Mouse (Mus musculus) gastrocnemius, adult 8-10 months (tissue): Measurements from ENCODE around the gene Nacc2. TPM values are rescaled to one million over a fixed set of nuclear protein-coding genes. Genes with fewer than 3 reads are reported as not detected.

Source experiments
- DNase-seq, 2 experiments: peaks; one replicate each; pipeline ENCODE4 v3.0.0; 2022; ENCODE audit warnings: low spot score in 2 of 2
- total RNA-seq, 4 experiments: library from RNA; stranded (reverse); gene quantifications; 2 replicates each; pipeline ENCODE4 v1.2.4; 2022

Nacc2 gene
- total RNA-seq, 4 experiments from 2014 or later: 20.9 to 25.5 (median 22.8) TPM

DNA sequence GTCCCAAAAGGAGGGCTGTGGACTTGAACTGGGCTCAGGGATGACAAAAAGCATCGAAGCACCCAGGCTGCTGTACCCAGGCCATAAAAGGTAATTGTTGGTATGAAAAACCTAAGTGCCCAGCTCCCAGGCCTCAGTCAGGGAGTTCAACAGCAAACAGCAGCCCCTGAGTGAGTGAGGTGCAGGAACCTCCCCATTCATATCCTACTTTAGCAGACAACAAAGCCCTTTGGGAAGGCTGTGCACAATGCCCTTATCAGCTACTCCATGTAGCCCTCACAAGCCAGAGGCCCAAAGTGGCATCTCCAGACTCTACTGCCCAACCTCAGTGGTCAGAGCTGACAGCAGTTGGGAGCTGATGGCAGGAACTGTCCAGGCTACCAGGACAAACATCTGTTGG, 23.2 kb downstream of the Nacc2 start:
- no peak for DNase-seq

DNA sequence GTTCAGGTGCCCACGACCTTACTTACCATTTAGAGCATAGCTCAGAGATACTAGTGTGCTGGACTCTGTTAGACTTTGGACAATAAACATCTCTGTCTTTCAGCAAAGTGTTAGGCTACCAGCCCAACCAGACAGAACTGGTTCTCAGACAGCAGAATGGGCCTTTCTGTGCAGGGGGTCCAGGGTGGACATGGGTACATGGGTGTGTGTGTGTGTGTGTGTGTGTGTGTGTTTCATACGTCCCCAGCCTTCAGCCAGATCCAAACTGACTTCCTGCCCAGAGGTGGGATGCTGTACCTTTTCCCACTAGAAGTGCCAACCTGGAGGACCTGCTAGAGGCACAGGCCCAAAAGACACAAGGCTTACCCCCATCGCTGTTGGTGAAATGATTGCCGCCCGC, 23.8 kb downstream of the Nacc2 start:
- DNase-seq: no peak

DNA sequence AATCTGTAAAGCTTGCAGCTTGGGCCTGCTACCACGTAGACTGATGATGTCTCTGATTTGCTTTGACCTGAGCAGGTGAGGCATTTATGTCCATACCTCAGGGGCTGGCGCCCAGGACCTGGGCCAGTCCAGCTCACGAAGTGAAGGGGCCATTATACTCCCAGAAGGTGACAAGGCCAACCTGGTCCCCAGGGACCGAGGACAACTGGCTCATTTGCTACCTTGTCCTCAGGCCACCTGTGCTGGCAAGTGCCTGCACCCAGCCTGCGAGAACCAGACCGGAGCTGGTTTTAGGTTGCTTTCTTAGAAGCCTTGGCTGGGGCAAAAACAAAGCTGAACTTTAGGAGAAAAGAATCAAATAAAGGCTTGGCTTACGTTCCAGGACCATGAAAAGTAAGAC, 29.1 kb downstream of the Nacc2 start:
- DNase-seq: no peak

DNA sequence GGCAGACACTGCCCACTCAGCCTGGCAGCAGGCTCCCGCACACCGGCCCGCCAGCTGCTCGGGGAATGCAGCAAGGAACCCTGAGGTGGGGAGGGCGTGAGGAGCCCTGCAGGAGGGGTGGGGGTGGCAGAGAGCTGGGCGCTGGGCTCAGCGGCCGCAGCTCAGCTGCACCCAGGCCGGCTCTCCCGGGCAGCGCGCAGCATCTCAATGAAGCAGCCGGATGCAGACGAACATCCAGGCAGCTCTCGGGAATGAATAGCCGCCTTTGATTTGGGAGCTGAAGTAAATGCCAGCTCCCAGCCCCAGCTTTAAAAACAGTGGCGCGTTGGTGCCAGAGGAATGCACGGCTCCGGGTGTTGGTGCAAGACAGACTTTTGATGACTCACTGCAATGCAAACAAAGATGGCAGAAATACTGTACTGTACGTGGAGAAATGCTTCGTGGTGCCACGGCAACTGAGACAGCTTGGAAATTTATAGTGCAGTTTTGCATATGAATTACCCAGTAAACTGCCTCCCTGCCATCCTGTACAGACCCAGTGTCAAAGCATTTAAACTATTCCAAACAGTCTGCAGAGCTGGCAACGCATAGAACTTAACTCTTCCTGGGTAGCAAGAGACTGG, 31.1 kb downstream of the Nacc2 start:
- DNase-seq: no peak

DNA sequence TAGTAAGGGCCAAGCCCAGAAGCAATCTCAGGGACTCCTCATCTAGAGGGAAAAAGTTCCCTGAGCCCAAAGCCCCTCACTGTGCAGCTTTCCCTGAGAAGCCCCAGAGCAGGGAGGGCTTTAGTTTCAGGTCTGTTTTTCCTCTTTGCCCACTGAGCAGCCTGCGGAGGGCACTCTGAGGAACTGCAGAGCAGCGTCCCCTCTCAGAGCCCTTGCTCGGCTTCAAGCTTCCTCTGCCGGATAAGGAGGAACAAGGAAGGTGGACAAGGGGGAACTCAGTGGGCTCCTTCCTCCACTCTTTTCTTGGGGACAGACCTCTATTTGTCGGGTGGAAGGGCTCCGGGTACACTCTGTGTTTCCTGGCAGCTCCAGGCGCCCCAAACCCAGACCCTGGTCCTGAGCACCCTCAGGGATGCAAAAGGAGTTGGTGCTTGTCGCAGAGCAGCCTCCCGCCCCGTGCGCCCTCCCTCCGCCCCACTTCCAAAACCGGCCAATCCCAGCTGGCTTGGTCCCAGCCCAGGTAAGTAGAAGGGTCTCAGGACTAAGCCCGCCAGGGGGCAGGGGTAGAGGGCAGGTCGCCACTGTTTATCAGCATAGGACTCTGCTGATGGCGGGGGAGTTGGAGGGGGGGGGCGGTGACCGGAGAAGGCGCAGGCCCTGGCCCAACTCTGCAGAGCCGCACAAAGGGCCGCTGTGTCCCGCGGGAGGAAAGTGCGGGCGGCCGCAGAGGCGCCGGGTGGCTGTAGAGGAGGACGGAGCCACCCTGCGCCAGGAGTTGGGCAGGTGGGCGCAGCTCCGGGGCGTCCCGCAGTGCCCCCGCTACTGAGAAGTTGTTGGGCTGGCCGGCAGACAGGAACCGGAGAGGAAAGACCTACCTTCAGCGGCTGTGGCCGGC, 31.9 kb downstream of the Nacc2 start:
- no peak for DNase-seq

DNA sequence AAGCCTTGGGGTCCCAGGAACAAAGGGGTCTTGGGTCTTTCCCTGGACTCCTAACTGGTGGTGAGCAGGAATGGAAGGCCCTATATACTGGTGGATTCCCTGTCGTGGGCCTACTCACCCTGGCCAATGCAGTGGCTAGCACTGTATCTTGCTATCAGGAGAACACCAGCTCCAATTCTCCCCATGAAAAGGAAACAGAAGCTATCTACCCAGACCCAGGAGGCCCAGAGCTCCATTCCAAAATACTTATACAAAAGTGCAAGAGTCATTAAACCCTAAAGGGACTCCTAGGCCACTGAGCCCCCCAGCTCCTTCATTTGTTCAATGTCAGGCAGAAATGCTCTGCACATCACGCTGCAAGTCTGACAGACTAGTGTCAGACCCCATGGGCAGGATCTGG, 34.0 kb downstream of the Nacc2 start:
- DNase-seq: no peak

DNA sequence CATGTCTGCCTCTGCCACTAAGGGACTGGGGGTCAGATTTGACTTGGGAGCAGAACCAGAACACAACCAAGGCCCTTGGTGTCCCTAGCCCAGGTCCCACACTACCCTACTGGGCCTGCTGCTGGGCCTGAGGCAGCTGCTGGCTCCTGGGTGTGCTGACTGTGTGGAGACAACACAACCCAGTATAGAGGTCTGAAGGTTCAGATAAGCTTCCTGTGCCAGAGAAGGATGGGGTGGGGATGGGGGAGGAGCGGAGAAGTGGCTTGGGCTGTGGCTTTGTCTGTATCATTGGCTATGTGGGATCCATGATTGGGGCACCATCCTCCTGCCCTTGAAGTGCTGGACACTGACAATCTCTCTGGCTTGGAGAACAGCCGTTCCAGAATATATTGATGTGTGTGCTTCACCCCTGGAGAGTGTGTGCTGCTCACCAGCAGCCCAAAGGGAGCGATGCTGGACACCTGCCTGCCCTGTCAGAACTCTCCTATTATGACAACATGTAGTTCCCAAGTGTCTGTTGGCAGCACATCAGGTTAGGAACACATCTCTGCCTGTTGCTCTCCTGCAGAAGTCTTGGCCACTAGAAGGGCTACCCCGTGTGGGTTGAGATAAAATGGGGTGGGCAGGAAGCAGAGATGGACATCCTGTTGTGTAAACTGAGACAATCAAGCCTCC, 36.0 kb downstream of the Nacc2 start:
- DNase-seq: no peak

DNA sequence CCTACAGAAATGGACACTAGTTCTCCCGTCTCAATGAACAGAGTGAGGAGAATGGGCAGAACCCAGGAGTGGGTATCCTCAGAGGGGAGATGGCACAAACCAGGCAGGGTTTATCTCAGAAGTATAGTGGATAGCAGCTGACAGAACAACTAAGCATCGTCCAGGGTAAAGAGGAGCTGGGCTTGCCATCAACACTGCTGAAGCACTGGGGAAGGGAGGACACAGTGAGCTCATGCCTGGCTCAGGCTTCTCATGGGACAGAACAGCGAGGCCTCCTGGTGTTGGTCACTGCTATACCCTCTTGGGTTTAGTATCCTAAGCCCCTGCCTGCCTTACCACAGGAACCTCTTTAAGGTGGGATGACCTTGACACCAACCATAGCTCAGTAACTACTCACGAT, 36.5 kb downstream of the Nacc2 start:
- no peak for DNase-seq

DNA sequence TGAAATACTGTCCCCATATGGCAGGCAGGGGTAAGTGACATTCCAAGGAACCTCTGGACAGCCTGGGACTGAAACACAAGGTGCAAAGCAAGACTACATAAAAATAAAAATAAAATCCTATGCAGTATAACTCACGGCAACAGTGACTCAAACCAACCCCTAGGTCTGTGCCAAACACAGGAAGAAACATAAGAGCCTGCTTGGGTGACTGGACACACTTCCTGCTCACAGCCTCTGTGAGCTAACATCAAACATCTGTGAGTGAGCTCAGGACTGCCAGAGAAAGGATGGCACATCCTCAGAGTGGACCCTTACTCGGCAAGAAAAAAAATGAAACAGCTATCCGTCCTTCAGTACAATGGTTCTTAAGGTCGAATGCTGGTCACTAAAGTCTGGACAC, 40.1 kb downstream of the Nacc2 start:
- DNase-seq: no peak

DNA sequence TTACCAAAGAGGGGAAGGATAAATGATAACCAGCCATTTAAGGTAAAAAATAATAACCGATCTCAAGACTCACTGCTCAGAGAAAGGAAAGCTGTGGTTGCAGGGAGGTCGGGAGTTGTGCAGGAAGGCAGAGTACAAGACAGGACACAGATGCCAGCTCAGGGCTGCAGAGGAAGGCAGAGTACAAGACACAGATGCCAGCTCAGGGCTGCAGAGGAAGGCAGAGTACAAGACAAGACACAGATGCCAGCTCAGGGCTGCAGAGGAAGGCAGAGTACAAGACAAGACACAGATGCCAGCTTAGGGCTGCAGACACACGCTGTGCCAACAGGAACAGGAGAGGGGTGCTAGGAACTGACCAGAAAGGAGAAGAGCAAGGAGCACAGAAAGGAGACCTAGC, 42.2 kb downstream of the Nacc2 start:
- no peak for DNase-seq

DNA sequence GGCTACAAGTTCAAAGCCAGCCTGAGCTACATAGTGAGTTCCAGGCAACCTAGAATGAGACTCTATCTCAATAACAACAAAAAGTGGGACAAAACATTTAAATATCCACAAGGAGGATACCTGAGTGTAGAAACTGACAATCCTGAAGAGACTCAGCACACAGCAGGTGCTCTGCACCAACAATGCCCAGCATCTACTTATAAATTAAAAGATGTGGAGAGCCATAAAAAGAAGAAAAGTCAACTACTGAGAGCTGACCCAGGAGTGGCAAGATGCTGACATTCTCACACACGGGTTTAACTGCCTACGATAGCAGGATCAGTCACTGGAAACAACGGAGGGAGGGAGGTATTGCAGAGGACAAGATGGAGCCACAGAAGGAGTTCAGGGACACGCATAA, 43.6 kb downstream of the Nacc2 start:
- DNase-seq: no peak

DNA sequence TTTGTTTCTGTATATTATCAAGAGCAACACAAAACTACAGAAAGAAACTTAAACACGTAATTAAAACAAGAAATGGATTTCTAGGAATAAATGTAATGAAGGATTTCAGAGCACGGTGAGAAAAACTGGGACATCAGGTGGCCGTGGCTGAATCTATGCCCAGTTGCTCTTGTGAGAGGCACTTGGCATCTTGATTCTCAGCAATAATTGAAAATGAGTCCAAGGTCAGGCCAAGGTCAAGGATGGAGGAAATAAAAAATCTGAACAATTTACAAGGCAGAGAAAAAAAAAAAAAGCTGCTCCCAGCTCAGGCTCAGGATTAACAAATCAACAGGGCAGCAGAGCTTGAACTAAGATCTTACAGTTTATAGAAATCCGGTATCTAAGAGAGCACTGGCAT, 46.0 kb downstream of the Nacc2 start:
- DNase-seq: no peak

DNA sequence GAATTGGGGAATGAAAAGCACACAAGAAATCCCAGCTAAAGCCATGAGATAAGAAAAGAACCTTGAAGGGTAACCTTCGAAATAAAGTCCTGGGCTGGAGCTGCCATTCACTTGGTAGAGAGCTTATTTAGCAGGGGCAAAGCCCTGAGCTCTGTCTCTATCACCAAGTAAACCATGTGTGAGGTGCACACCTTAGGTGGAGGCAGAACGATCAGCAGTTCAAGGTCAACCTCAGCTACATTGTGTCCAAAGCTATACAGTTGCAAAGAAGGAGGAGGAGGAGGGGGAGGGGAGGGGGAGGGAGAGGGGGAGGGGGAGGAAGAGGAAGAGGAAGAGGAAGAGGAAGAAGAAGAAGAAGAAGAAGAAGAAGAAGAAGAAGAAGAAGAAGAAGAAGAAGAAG, 46.9 kb downstream of the Nacc2 start:
- DNase-seq: no peak

DNA sequence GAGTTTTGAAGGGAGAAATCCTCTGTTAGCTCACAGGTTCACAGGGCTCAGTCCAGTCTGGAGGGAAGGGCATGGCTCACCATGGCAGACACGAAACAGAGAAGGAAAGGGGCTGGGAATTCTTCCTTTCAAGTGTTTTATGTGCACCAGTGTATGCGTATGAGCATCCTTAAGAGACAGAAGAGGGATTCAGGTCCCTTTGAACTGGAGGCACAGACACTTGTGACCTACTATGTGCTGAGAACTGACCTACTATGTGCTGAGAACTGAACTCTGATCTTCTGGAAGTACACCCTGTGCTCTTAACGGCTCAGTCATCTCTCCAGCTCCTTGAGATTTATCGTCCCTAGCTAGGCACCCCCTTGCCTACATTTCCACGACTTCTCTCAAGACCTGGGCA, 48.5 kb downstream of the Nacc2 start:
- DNase-seq: no peak

DNA sequence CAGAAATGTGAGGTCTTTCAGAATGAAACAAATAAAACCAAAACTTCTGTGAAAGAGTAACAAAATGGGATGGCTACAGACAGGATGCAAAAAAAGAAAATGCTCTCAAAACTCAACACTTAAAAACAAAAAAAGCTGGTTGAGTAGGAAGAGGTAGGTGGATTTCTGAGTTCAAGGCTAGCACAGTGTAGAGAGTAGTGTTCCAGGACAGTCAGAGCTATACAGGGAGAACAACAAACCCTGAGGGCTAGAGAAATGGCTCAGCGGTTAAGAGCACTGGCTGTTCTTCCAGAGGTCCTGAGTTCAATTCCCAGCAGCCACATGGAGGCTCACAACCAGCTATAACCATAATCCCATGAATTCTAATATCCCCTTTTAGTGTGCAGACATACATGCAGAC, 54.4 kb downstream of the Nacc2 start:
- DNase-seq: no peak

DNA sequence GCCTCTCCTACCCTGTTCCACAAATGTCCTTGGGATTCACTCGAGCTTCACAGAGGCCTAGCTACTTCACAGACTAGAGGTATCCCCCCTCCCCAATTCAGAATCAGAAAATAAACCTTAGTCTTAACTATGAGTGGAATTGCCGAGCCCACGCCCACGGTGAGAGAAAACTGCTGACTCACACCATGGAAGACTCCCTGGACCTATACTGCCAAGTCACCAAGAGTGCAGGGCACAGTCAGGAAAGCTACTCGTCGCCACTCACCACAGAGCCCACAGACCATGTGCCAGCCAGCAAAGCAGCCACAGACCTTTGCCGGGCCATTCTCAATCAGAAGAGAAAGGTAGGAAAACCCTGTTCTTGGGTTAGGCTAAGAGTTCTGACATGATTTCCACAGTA, 54.8 kb downstream of the Nacc2 start:
- no peak for DNase-seq

DNA sequence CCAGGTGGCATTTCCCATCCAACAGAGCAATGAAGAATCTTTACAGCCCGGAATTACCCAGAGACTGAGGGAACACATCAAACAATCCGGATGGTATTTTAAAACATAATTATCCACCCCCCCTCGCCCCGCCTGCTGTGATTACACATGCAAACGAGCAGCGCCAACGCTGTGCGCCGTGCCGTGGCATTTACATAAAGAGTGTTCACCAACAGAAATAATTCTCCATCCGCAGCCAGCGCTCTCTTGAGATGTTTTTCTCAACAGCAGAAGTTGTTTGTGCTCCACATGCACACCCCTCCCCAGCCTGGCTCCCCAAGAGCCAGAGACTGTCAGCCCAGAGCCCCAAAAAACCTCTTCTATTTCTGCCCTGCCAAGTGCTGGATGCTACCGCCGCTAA, 56.5 kb downstream of the Nacc2 start:
- no peak for DNase-seq

DNA sequence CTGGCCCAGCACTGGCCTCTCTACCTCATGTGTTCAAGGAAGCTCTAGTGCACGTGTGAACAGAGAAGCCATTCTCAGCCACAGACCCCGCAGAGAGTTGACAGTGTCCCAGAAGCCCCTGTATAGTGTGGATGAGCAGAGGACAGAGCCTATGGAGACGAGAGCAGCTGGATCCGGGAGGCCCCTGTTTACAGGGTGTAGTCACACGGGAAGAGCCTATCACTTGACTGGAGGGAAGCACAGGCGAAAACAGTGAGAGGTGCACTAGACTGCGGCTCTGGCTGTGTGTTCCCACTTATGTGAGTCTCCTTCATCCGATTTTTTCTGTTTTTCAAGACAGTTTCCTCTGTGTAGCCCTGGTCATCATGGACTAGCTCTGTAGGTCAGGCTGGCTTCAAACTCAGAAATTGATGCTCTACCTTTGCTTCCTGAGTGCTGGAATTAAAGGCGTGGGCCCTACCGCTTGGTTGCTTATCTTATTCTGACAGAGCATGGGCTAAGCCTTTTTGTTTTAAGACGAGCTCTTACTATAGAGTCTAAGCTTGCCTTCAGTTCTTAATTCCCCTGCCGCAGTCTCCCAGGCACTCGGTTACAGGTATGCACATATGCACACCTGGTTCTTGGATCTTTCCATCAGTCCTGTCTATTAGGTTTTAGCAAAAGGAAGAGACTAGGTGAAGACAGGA, 60.1 kb downstream of the Nacc2 start:
- DNase-seq: no peak

DNA sequence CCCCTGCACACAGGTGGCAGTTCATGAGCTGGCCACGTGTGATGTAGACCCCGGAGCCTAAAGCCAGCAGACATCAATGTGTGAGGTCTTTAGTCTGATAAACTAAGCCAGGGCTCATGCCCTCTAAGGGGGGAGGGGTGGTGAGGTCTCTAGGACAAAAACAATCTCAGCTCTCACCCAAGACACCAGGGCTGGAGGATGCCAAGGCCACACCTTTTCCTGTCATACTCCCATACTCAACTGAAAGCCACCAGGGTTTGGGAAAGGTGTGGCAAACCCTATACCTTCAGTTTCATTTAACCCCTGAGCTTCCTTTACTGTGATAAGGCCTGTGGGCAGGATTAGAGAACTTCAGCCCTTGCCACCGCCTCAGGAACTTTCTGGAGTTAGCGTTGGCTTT, 60.8 kb downstream of the Nacc2 start:
- no peak for DNase-seq

DNA sequence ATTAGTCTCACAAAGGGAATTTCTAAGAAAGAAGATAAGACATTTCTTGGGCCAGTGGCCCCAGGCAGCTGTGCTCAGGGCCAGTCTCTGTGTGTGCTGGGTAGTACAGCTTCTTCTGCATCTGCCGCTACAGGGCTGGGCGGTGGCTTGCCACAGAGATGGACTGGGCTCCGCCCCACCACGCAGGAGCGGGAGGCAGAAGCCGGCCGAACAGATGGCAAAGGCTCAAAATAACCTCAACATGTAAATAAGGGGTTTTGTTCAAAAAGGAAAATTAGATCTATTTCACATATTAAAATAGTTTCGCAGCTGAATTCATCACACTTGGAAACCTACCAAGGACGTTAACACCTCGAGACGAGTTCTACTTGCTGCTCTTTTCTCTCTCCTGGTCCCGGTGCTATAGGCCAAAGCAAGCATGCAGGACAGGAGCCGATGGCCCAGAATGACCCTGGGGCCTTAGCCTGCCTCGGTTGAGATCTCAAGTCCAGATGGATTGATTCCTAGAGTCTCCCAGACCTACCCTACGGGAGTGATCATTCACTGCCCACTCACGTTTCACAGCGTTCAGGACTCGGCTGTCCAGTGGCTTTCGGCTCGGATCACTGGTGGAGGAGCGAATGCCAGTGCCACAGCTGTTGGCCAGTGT, 61.9 kb downstream of the Nacc2 start:
- no peak for DNase-seq

DNA sequence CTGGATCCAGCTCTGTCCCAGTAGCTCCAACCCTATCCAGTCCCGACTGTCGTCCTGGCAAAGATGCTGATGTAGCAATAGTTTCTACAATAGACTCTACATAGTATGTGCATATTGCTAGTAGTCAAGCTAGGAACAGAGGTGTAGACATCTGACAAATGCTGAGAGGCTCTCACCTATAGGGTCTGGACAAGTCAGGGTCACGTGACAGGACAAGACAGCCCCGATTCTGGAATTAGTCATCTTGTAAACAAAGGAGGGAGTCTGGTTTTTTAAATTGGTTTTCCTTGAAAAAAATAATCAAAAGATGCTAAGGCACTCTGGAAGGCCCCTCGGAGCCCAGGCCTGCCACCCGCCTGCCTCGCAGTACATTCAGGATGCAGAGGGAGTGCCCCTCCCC, 66.0 kb downstream of the Nacc2 start:
- DNase-seq: no peak

DNA sequence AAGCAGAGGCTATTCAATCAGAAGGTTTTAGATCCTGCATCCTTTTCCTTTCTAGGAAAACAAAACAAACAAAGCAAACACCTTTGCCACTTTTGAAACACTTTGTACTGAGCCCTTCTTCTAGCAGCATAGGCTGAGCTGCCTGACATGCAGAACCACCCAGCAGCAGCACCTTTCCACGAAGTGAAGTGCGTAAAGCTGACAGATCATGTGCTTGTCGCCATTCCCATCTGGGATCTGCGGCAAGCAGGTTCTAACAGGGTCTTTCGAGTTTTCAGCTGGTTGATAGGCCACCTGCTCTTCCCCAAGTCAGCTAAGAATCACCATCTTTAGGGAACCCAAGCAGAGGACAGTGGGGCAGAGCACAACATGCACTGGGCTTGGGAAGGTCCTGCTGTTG, 66.8 kb downstream of the Nacc2 start:
- DNase-seq: no peak
